Mouse (Mus musculus) hindbrain, embryonic 13.5 days (tissue): ENCODE measurements around the gene Tspan33. TPM values are rescaled to one million over a fixed set of nuclear protein-coding genes. Genes with fewer than 3 reads are reported as not detected.

ENCODE experiments used
- ATAC-seq: fragments of 200-750 bp; cut with Nextera tagmentation; 2 replicates; pipeline ENCODE4 v1.8.0; 2017; ENCODE audit warnings: moderate TSS enrichment; ENCODE audit not compliant: low FRiP score
- H3K27ac ChIP-seq: fragments of 300-500 bp; sonication (generic); 2 replicates; pipeline ENCODE4 v1.5.1; 2015; ENCODE audit warnings: inconsistent platforms, mild to moderate bottlenecking, moderate library complexity
- H3K27me3 ChIP-seq: fragments of 300-500 bp; sonication (generic); 2 replicates; pipeline ENCODE4 v1.6.1; 2015; ENCODE audit warnings: mild to moderate bottlenecking, inconsistent platforms
- H3K36me3 ChIP-seq: fragments of 300-500 bp; sonication (generic); 2 replicates; pipeline ENCODE4 v1.6.1; 2015; ENCODE audit warnings: mild to moderate bottlenecking, inconsistent platforms
- H3K4me1 ChIP-seq: fragments of 300-500 bp; sonication (generic); replicated peaks from 2 replicates; pipeline ENCODE4 v1.6.1; 2015; ENCODE audit warnings: inconsistent platforms
- H3K4me2 ChIP-seq: fragments of 300-500 bp; sonication (generic); 2 replicates; pipeline ENCODE4 v1.6.1; 2015; ENCODE audit warnings: inconsistent platforms, mild to moderate bottlenecking, moderate library complexity
- H3K4me3 ChIP-seq: fragments of 300-500 bp; sonication (generic); 2 replicates; pipeline ENCODE4 v1.5.1; 2015; ENCODE audit warnings: mild to moderate bottlenecking, inconsistent platforms
- H3K9ac ChIP-seq: fragments of 300-500 bp; sonication (generic); 2 replicates; pipeline ENCODE4 v1.6.1; 2015; ENCODE audit warnings: mild to moderate bottlenecking, inconsistent platforms
- H3K9me3 ChIP-seq: fragments of 300-500 bp; sonication (generic); 2 replicates; pipeline ENCODE4 v1.6.1; 2016; ENCODE audit warnings: inconsistent platforms
- WGBS: fragments of 180-500 bp; shearing (Covaris S2); methylation state at CpG from one replicate; pipeline ENCODE4 v1.1.7; 2015; 5-methylcytosine and 5-hydroxymethylcytosine counted together
- polyA plus RNA-seq: library from polyadenylated mRNA; unstranded; fragments of >200 nt; fragmentation: Nextera tagmentation; extraction: Ambion mirVana; gene quantifications from 2 replicates; pipeline ENCODE4 v1.2.1, GENCODE M21; 2015

The Tspan33 gene
- polyA plus RNA-seq = 8.4 and 9.9 TPM in 2 replicates

- Histone ChIP-seq H3K36me3 (no peaks in the 10 kb centered on the region), H3K4me3 (peak within 1 kb of the TSS; percentile 83), H3K9me3 (no peaks in the 10 kb centered on the region), H3K27me3 (peaks cover 34% of the 10 kb centered on the region), H3K9ac (peak within 1 kb of the TSS; percentile 84), H3K4me1 (peaks cover 13% of the 10 kb centered on the region), H3K4me2 (peak within 1 kb of the TSS; percentile 99), H3K27ac (no peak within 1 kb of the TSS)
- peak; percentile 98 for ATAC-seq
- under 1% methylated on average over 34 of the region's 41 CpGs for WGBS
These were observed at the start of gene Tspan33 for GRCm38 (mm10) chr6:29693953-29694352. Gene Tspan33, plus strand, starts transcription at chr6:29694222.

GRCm38 (mm10) chr6:29649494-29650169 lies 44.4 kb upstream of the Tspan33 start:
- Histone ChIP-seq H3K27ac (no peak overlapping the region), H3K9me3 (no peaks in the 10 kb centered on the region), H3K4me2 (no peak overlapping the region), H3K36me3 (no peaks in the 10 kb centered on the region), H3K4me3 (no peak overlapping the region), H3K4me1 (no peaks in the 10 kb centered on the region), H3K27me3 (0 out of 2 replicates have a peak, but pooled peaks cover 5% of the 10 kb centered on the region), H3K9ac (no peak overlapping the region)
- 37% methylated on average over 14 of the region's 14 CpGs for WGBS
- no peak for ATAC-seq

- no peaks in the 10 kb centered on the region for H3K36me3 ChIP-seq
- H3K4me3 ChIP-seq = no peak overlapping the region
- 0 out of 2 replicates have a peak, but pooled peaks cover 5% of the 10 kb centered on the region for H3K27me3 ChIP-seq
- H3K9ac ChIP-seq = no peak overlapping the region
- no peak for ATAC-seq
- no peak overlapping the region for H3K27ac ChIP-seq
- H3K4me1 ChIP-seq = no peaks in the 10 kb centered on the region
- H3K9me3 ChIP-seq = no peaks in the 10 kb centered on the region
- 71% methylated on average over 10 of the region's 10 CpGs for WGBS
- H3K4me2 ChIP-seq = no peak overlapping the region
These were observed 43.9 kb upstream of the Tspan33 start for GRCm38 (mm10) chr6:29650170-29650549.

- H3K36me3 ChIP-seq = no peaks in the 10 kb centered on the region
- ATAC-seq = no peak
These were observed 40.8 kb upstream of the Tspan33 start for GRCm38 (mm10) chr6:29653271-29653670.

GRCm38 (mm10) chr6:29658626-29659475 lies 35.2 kb upstream of the Tspan33 start:
- no peak for ATAC-seq

More at GRCm38 (mm10) chr6:29653271-29653670, 40.8 kb upstream of the Tspan33 start:
- Histone ChIP-seq H3K4me2 (no peak overlapping the region), H3K9ac (no peak overlapping the region), H3K27me3 (0 out of 2 replicates have a peak, but pooled peaks cover 5% of the 10 kb centered on the region), H3K4me3 (no peak overlapping the region), H3K4me1 (no peaks in the 10 kb centered on the region), H3K9me3 (no peaks in the 10 kb centered on the region), H3K27ac (no peak overlapping the region)

GRCm38 (mm10) chr6:29659964-29660363 lies 34.1 kb upstream of the Tspan33 start:
- Histone ChIP-seq H3K9ac (no peak overlapping the region), H3K27ac (no peak overlapping the region), H3K27me3 (no peaks in the 10 kb centered on the region), H3K4me1 (no peaks in the 10 kb centered on the region), H3K36me3 (no peaks in the 10 kb centered on the region), H3K9me3 (no peaks in the 10 kb centered on the region), H3K4me3 (no peak overlapping the region), H3K4me2 (no peak overlapping the region)
- ATAC-seq = no peak
- 80% methylated on average over 2 of the region's 2 CpGs for WGBS

More at GRCm38 (mm10) chr6:29658626-29659475, 35.2 kb upstream of the Tspan33 start:
- Histone ChIP-seq H3K9ac (no peak overlapping the region), H3K4me3 (no peak overlapping the region), H3K36me3 (no peaks in the 10 kb centered on the region), H3K4me2 (no peak overlapping the region), H3K4me1 (no peaks in the 10 kb centered on the region), H3K27ac (no peak overlapping the region), H3K9me3 (no peaks in the 10 kb centered on the region), H3K27me3 (no peaks in the 10 kb centered on the region)
- 71% methylated on average over 3 of the region's 3 CpGs for WGBS

GRCm38 (mm10) chr6:29660662-29661307 lies 33.2 kb upstream of the Tspan33 start:
- no peaks in the 10 kb centered on the region for H3K36me3 ChIP-seq
- no peak overlapping the region for H3K4me3 ChIP-seq
- no peak overlapping the region for H3K27ac ChIP-seq
- no peak overlapping the region for H3K4me2 ChIP-seq
- 36% methylated on average over 11 of the region's 11 CpGs for WGBS
- no peaks in the 10 kb centered on the region for H3K4me1 ChIP-seq
- H3K27me3 ChIP-seq = no peaks in the 10 kb centered on the region
- H3K9ac ChIP-seq = no peak overlapping the region
- no peaks in the 10 kb centered on the region for H3K9me3 ChIP-seq
- ATAC-seq = no peak

GRCm38 (mm10) chr6:29667266-29667665 lies 26.8 kb upstream of the Tspan33 start:
- H3K9me3 ChIP-seq = no peaks in the 10 kb centered on the region
- no peaks in the 10 kb centered on the region for H3K36me3 ChIP-seq
- H3K4me2 ChIP-seq = no peak overlapping the region
- WGBS = 80% methylated on average over 6 of the region's 6 CpGs
- ATAC-seq = no peak
- H3K27ac ChIP-seq = no peak overlapping the region
- H3K27me3 ChIP-seq = no peaks in the 10 kb centered on the region
- H3K4me3 ChIP-seq = no peak overlapping the region
- H3K4me1 ChIP-seq = no peaks in the 10 kb centered on the region
- no peak overlapping the region for H3K9ac ChIP-seq

GRCm38 (mm10) chr6:29671741-29672140 lies 22.3 kb upstream of the Tspan33 start:
- H3K4me3 ChIP-seq = no peak overlapping the region
- no peak overlapping the region for H3K4me2 ChIP-seq
- no peak for ATAC-seq
- no peaks in the 10 kb centered on the region for H3K9me3 ChIP-seq
- no peaks in the 10 kb centered on the region for H3K27me3 ChIP-seq
- no peaks in the 10 kb centered on the region for H3K36me3 ChIP-seq
- 0 out of 2 replicates have a peak, but pooled peaks cover 4% of the 10 kb centered on the region for H3K4me1 ChIP-seq
- WGBS = 13% methylated on average over 3 of the region's 3 CpGs
- H3K9ac ChIP-seq = no peak overlapping the region
- H3K27ac ChIP-seq = no peak overlapping the region

- no peaks in the 10 kb centered on the region for H3K9me3 ChIP-seq
- no peak overlapping the region for H3K4me2 ChIP-seq
- no peak overlapping the region for H3K4me3 ChIP-seq
- WGBS = 29% methylated on average over 12 of the region's 12 CpGs
- H3K36me3 ChIP-seq = no peaks in the 10 kb centered on the region
- ATAC-seq = no peak
- no peaks in the 10 kb centered on the region for H3K27me3 ChIP-seq
- H3K9ac ChIP-seq = no peak overlapping the region
- H3K27ac ChIP-seq = 0 out of 2 replicates have a peak overlapping the region, but pooled peaks have one; percentile 30
- 0 out of 2 replicates have a peak, but pooled peaks cover 4% of the 10 kb centered on the region for H3K4me1 ChIP-seq
These were observed 21.2 kb upstream of the Tspan33 start for GRCm38 (mm10) chr6:29672563-29673411.

- Histone ChIP-seq H3K27ac (no peak overlapping the region), H3K9me3 (no peaks in the 10 kb centered on the region), H3K27me3 (no peaks in the 10 kb centered on the region), H3K36me3 (no peaks in the 10 kb centered on the region), H3K4me2 (no peak overlapping the region), H3K9ac (no peak overlapping the region), H3K4me3 (no peak overlapping the region), H3K4me1 (0 out of 2 replicates have a peak, but pooled peaks cover 4% of the 10 kb centered on the region)
- ATAC-seq = no peak
- WGBS = 32% methylated on average over 2 of the region's 2 CpGs
These were observed 20.3 kb upstream of the Tspan33 start for GRCm38 (mm10) chr6:29673739-29674138.
